Mouse (Mus musculus): Measurements from ENCODE around the gene Ugt3a1. TPM values are rescaled to one million over a fixed set of nuclear protein-coding genes. Genes with fewer than 3 reads are reported as not detected.
"Not testable (repeated sequence)": the region's sequence is repeated elsewhere in the genome, so short reads cannot be mapped to it uniquely, and the experiment has no call there.

Gene Ugt3a1
- not detected for total RNA-seq (2021)
- long read RNA-seq, experiment 1, result 0 reads
- long read RNA-seq, experiment 2, result 0 reads

GRCm38 (mm10) chr15:9276838-9277295, at the start of gene Ugt3a1:
TSS of gene Ugt3a1 (plus strand) at chr15:9276888.
- no peak for DNase-seq (ENCODE audit: low spot score in 2 of 2)

- DNase-seq (ENCODE audit: low spot score in 2 of 2), result not testable (repeated sequence)
These were observed 45.8 kb upstream of the Ugt3a1 start for GRCm38 (mm10) chr15:9230917-9231316.

DNA sequence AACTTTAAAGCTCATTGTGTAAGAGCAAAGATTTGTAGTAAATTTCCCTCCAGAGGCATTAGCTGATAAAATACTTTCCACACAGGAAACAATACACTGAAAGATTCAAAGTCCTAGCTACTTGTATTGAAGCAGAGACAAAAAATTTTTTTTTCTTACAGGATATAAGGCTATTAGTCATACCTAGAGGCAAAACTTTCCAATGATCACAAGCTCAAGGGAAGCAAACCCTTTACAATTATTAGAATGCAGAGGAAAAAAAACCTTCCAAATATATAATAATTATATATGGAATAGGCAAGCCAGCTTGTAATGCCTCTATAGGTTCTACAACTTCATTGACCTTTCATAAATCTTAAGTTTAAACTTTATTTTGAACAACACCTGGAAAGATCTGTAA, 30.3 kb upstream of the Ugt3a1 start:
- DNase-seq (ENCODE audit: low spot score in 2 of 2), result no peak

- DNase-seq (ENCODE audit: low spot score in 2 of 2), result no peak
These were observed 23.8 kb upstream of the Ugt3a1 start for GRCm38 (mm10) chr15:9252891-9253290.

DNA sequence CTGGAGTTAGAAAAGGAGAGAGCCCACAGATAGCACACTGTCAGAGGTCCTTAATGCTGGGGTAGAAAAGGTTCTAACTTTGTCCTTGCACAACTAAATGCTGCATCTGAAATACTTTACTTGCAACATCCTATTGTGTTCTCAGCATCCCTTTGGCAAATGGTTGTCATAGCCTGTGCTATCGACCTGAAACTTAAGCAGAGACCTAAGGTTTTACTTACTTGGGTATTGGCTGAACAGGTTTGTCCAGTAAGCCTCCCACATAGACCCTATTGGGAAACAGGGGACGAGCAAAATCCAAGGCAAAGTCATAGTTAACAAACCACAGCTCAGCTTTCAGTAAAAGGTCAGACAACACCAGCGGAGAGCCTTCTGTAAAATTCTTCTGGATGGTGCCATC, 16.1 kb upstream of the Ugt3a1 start:
- DNase-seq (ENCODE audit: low spot score in 2 of 2), result no peak

DNA sequence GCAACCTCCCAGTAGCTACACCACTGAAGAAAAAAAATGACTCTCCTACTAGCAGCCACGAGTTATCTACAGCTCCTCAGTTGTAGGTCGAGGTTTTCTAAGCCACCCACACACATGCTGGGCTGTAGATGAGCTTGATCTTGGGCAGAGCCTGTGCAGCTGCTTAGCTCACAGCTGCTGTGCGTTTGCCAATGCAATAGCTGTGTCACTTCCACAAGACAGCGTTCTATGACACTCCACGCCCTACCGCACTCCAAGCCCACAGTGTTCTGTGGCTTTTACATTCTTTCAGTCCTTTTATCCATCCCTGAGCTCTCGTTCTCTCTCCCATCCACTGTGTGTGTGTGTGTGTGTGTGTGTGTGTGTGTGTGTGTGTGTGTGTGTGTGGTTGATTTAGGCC, 4.8 kb upstream of the Ugt3a1 start:
- peak in 1 of 2 experiments; percentile 1 for DNase-seq (ENCODE audit: low spot score in 2 of 2)

- no peak for DNase-seq (ENCODE audit: low spot score in 2 of 2)
These were observed 2.3 kb downstream of the Ugt3a1 start for GRCm38 (mm10) chr15:9279026-9279425.

- DNase-seq (ENCODE audit: low spot score in 2 of 2), result no peak
These were observed 2.9 kb downstream of the Ugt3a1 start for GRCm38 (mm10) chr15:9279596-9279995.

- no peak for DNase-seq (ENCODE audit: low spot score in 2 of 2)
These were observed 6.5 kb downstream of the Ugt3a1 start for GRCm38 (mm10) chr15:9283165-9283564.

DNA sequence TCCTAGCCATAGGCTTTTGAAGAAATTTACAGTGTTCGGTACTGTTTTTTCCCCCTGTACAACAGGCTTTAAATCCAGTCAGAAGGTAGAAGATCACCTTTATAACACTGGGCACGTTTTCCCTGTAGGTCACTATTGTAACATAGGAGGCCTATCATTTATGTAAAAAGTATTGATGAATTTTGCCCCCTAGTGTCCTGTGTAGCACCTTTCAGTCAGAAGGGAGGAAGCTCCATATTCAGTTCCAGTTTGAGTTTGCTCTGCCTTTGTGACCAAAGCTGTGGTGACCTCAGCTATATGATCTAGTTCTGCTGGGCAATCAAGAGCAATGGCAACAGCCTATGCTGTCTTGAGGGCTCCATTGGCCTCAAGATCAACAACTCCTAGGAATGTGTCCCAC, 13.0 kb downstream of the Ugt3a1 start:
- no peak for DNase-seq (ENCODE audit: low spot score in 2 of 2)

DNA sequence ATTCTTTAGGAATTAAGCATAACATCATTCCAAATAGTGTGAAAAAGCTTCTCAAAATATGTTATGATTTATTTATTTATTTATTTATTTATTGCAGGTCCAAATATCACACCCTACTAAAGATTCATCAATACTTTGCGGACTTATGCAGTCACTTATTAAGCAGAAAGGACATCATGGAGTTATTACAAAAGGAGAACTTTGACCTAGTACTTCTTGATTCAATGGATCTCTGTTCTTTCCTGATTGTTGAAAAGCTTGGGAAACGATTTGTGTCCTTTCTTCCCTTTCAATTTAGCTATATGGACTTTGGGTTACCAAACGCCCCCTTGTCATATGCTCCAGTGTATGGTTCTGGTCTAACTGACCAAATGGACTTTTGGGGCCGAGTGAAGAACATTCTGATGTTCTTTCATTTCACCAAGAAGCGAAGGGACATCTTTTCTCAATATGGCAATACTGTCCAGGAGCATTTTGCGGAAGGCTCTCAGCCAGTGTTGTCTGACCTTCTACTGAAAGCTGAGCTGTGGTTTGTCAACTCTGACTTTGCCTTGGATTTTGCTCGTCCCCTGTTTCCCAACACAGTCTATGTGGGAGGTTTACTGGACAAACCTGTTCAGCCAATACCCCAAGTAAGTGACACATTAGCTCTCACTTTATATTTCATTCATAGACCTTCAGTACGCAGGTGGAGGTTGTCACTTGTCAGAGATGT, 29.4 kb downstream of the Ugt3a1 start:
- DNase-seq (ENCODE audit: low spot score in 2 of 2), result no peak

- no peak for DNase-seq (ENCODE audit: low spot score in 2 of 2)
These were observed 57.9 kb downstream of the Ugt3a1 start for GRCm38 (mm10) chr15:9334596-9334995.

GRCm38 (mm10) chr15:9335341-9335740, 58.7 kb downstream of the Ugt3a1 start, which contains the start of gene Ugt3a2:
TSS of gene Ugt3a2 (plus strand) at chr15:9335550.
- DNase-seq (ENCODE audit: low spot score in 2 of 2), result no peak

DNA sequence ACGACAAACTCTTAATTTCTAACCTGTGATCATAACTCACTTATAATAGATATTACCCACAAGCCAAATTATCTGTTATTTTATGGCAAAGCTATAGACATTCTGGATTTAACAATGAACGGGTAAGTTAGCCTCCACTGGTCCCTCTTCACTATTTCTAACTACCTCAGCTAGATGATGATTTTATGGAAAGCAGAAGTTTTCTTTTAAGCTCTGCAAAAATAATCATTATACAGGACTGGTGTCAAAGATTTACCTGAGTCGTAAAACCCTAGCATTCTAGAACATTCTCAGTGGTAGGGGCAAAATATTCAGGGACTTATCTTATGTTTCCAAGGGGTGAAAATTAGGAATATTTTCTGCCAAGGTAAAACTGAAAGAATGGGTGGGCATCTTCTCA, 59.9 kb downstream of the Ugt3a1 start:
- no peak for DNase-seq (ENCODE audit: low spot score in 2 of 2)

DNA sequence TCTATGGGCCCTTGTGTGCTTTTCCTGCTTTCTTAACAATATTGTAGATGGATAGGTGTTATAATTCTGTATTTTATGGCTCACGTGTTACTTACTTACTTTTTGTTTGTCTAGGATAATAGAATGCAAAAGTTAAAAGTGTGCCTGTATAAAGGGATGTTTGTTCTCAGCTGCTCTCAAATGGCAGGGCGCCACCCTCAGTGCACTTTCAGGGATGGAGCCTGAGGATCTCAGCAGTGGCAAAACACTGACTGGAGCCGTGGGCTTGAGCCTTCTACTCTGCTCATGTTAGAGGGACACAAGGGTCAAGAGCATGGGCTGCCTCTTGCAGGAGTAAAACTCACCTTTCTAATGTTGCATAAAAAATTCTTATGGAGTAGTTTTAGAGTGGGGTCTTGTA, 60.3 kb downstream of the Ugt3a1 start:
- no peak for DNase-seq (ENCODE audit: low spot score in 2 of 2)

GRCm38 (mm10) chr15:9348739-9349138, 72.1 kb downstream of the Ugt3a1 start:
- no peak for DNase-seq (ENCODE audit: low spot score in 2 of 2)

- no peak for DNase-seq (ENCODE audit: low spot score in 2 of 2)
These were observed 86.1 kb downstream of the Ugt3a1 start for GRCm38 (mm10) chr15:9362801-9363200.

Other genes with a start within 250 kb of the Ugt3a1 start
- 10 to 100 TPM; 45.1 to 47.7 TPM for gene Nadk2, start 205.6 kb upstream of the Ugt3a1 start, total RNA-seq (2021)
- gene Lmbrd2, start 136.3 kb upstream of the Ugt3a1 start, total RNA-seq (2021), result 10 to 100 TPM; 68.9 to 71.6 TPM
- 1 to 10 TPM; 4.8 to 5.1 TPM for gene Skp2, start 121.5 kb upstream of the Ugt3a1 start, total RNA-seq (2021)
- gene Ugt3a2, start 58.7 kb downstream of the Ugt3a1 start, total RNA-seq (2021), result not detected
- 1 to 10 TPM; 1.3 to 1.9 TPM for gene Capsl, start 159.1 kb downstream of the Ugt3a1 start, total RNA-seq (2021)